Mouse (Mus musculus): ENCODE results near the gene Ppp1ca.

Gene Ppp1ca

GRCm38 (mm10) chr19:4211891-4212588, 20.2 kb downstream of the Ppp1ca start:
- in situ Hi-C loops (cut with MboI, MseI), result no loop called here

- in situ Hi-C loops (cut with MboI, MseI), result no loop called here
These were observed 21.7 kb downstream of the Ppp1ca start for GRCm38 (mm10) chr19:4213524-4213974.

- in situ Hi-C loops (cut with MboI, MseI), result no loop called here
These were observed 22.4 kb downstream of the Ppp1ca start, which contains the start of the genes Clcf1 and AC109138.7 for GRCm38 (mm10) chr19:4214071-4214770. Gene Clcf1 (plus strand): TSS chr19:4214238. Gene AC109138.7 (plus strand): TSS chr19:4214357.

- in situ Hi-C loops (cut with MboI, MseI), result no loop called here
These were observed 23.0 kb downstream of the Ppp1ca start for GRCm38 (mm10) chr19:4214771-4215450.

- in situ Hi-C loops (cut with MboI, MseI), result no loop called here
These were observed 23.6 kb downstream of the Ppp1ca start for GRCm38 (mm10) chr19:4215451-4215840.

GRCm38 (mm10) chr19:4216041-4216685, 24.3 kb downstream of the Ppp1ca start:
- in situ Hi-C loops (cut with MboI, MseI), result no loop called here

GRCm38 (mm10) chr19:4217140-4217539, 25.3 kb downstream of the Ppp1ca start:
- in situ Hi-C loops (cut with MboI, MseI), result no loop called here

GRCm38 (mm10) chr19:4217855-4218254, 26.0 kb downstream of the Ppp1ca start:
- in situ Hi-C loops (cut with MboI, MseI), result no loop called here

GRCm38 (mm10) chr19:4218293-4218692, 26.4 kb downstream of the Ppp1ca start:
- in situ Hi-C loops (cut with MboI, MseI), result no loop called here

GRCm38 (mm10) chr19:4218784-4219183, 26.9 kb downstream of the Ppp1ca start:
- in situ Hi-C loops (cut with MboI, MseI), result no loop called here

- in situ Hi-C loops (cut with MboI, MseI), result no loop called here
These were observed 28.1 kb downstream of the Ppp1ca start for GRCm38 (mm10) chr19:4219943-4220342.

GRCm38 (mm10) chr19:4220416-4220815, 28.6 kb downstream of the Ppp1ca start:
- in situ Hi-C loops (cut with MboI, MseI), result no loop called here

GRCm38 (mm10) chr19:4220957-4221743, 29.3 kb downstream of the Ppp1ca start:
- in situ Hi-C loops (cut with MboI, MseI), result no loop called here

- in situ Hi-C loops (cut with MboI, MseI), result no loop called here
These were observed 30.3 kb downstream of the Ppp1ca start for GRCm38 (mm10) chr19:4222165-4222564.

GRCm38 (mm10) chr19:4226779-4227178, 34.9 kb downstream of the Ppp1ca start:
- in situ Hi-C loops (cut with MboI, MseI), result no loop called here

GRCm38 (mm10) chr19:4227446-4227845, 35.6 kb downstream of the Ppp1ca start:
- in situ Hi-C loops (cut with MboI, MseI), result no loop called here

GRCm38 (mm10) chr19:4227894-4228678, 36.2 kb downstream of the Ppp1ca start:
- in situ Hi-C loops (cut with MboI, MseI), result no loop called here

- in situ Hi-C loops (cut with MboI, MseI), result no loop called here
These were observed 37.0 kb downstream of the Ppp1ca start for GRCm38 (mm10) chr19:4228891-4229290.

- in situ Hi-C loops (cut with MboI, MseI), result no loop called here
These were observed 37.7 kb downstream of the Ppp1ca start for GRCm38 (mm10) chr19:4229451-4230076.

GRCm38 (mm10) chr19:4230415-4230814, 38.5 kb downstream of the Ppp1ca start:
- in situ Hi-C loops (cut with MboI, MseI), result no loop called here

All from T-helper 1 cell (primary cell).